Mouse (Mus musculus): ENCODE measurements around the gene Kcnh7.
A peak's percentile ranks its signal among the peaks of the same experiment; 100 is the strongest.

The Kcnh7 gene

DNA sequence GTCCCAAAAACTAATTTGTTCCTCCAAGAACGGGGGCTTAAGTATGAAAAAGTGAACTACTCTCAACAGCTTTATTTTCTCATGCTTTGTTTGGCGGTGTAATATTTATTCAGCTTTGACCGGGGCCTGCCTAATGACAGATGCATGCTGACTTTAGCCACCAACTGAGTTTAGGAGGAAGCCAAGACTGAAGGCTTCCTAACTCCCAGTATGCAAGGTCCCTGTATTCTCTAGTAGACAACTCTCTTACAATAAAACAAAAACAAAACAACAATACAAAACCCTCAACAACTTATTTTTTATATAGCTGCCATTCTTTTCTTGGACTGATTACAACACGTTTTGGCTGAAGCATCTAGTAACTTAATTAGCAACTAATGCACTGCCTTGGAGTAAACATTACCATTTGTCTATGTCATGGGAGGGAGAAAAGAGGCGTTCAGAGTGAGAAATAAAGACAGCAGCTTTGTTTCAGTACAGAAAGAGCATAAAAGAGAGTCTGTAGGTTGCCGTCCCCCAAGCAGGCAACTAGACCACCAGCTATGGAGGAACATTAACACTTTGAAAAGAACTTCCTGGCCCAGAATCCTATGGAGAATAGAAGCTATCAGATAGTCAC lies 537.3 kb downstream of the Kcnh7 start:
- no peak for DNase-seq (ENCODE audit: low spot score in 2 of 2)

DNA sequence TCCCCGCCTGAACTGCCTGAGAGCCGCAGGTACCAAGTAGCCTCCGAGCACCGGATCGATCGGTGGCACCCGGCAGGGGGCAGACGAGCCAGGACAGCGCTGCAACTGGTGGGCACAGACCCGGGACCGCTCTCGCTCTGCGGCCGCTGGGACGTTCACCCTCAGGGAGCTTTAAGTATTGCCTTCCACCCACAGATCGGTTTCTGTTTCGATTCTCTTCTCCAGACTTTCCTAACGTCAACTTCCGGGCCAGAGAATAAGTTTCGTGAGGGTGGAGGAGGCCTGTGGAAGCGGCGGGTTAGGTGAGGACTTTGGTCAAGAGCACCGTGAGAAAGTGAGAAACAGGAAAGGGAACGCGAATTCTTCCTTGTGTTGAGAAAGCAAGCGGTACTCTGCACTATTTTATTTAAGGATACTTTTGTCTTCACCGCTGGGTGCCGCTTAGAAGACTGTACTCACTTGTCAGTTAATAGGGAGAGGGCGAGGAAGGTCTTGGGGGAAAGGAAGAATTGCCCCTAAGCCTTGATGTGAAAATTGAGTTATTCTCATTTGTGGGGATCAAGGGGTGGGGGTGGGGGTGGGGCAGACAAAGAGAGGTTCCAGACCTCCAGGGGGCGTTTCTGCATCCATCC lies 538.0 kb downstream of the Kcnh7 start, which contains the start of gene Ifih1:
Gene Ifih1, minus strand, starts transcription at position 242 of the 632 bp plus-strand sequence.
- peak in 1 of 2 experiments; percentile 32 for DNase-seq (ENCODE audit: low spot score in 2 of 2)

DNA sequence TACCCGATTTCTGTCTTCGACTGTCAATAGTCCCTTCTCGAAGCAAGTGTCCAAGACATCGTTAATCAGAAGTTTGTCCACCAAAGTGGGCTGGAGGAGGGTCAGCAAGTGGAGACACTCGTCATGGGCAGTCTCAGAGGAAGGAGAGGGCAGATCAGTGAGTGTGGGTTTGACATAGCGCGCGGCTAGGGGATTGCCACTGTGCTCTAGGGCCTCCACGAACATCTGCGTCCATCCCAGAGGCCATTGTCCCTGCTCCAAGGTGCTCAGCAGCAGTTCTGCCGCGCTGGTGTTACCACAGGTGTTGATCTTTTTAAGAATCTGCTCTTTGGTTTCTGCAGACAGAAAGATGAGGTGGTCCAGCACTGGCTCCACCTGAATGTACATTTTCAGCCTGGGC lies 538.6 kb downstream of the Kcnh7 start:
- no peak for DNase-seq (ENCODE audit: low spot score in 2 of 2)

DNA sequence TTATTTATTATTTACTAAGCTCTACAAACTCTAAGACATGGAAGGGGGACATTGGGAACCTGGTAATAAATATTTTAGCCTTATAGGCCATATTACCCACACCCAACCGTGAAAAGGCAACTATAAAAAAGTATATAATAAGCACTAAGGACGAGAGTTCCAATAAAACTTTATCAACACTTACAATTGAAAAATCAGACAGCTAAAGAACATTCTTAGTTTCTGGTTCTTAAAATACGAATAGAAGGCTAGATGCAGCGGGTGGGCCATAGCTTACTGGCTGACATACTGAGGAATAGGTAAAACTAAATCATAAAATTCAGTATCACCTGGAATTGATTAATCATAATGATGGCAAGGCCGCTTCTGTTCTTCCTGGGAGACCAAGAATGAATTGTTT lies 539.2 kb downstream of the Kcnh7 start:
- no peak for DNase-seq (ENCODE audit: low spot score in 2 of 2)
